Mouse (Mus musculus): Measurements from ENCODE around the gene Smcp.

- TF ChIP-seq POLR2A (IDR thresholded peaks at IDR 0.05; ENCODE audit: low read depth, low read length) (no peak), CTCF (IDR thresholded peaks at IDR 0.05; ENCODE audit: borderline replicate concordance, insufficient read depth, low read length) (no peak)
Observed at GRCm38 (mm10) chr3:92621560-92621959, 32.8 kb upstream of the Smcp start, which contains the start of gene Lce6a.
